Mouse (Mus musculus): ENCODE data around the gene Rhbdl2.

- TF ChIP-seq CTCF (IDR thresholded peaks at IDR 0.05; ENCODE audit: low read depth, low read length), result peak; percentile 40
- TF ChIP-seq POLR2A (IDR thresholded peaks at IDR 0.05; ENCODE audit: extremely low read depth, insufficient read depth, low read length), result no peak
Measured at GRCm38 (mm10) chr4:123758306-123758705, 29.4 kb upstream of the Rhbdl2 start.

Data from liver, adult 2 months (tissue).